Mouse (Mus musculus): ENCODE data around the gene Akap11.

- TF ChIP-seq CTCF (IDR thresholded peaks at IDR 0.05; ENCODE audit: low read depth) (no peak), EP300 (IDR thresholded peaks at IDR 0.05; ENCODE audit: low read depth) (no peak)
Observed at GRCm38 (mm10) chr14:78492602-78493001, 44.0 kb downstream of the Akap11 start.

Data from liver, embryonic 14.5 days (tissue).